Mouse (Mus musculus) stomach, embryonic 15.5 days (tissue): ENCODE results near the gene Klk9. TPM values are rescaled to one million over a fixed set of nuclear protein-coding genes. Genes with fewer than 3 reads are reported as not detected.
A peak's percentile ranks its signal among the peaks of the same experiment; 100 is the strongest.

Source experiments
- ATAC-seq: fragments of 200-750 bp; cut with Nextera tagmentation; 2 replicates; pipeline ENCODE4 v1.8.0; 2017; ENCODE audit warnings: low read depth, moderate number of reproducible peaks, moderate TSS enrichment; ENCODE audit not compliant: insufficient read depth, low FRiP score
- H3K27ac ChIP-seq: fragments of 300-500 bp; sonication (generic); 2 replicates; pipeline ENCODE4 v1.5.1; 2015; ENCODE audit warnings: mild to moderate bottlenecking, inconsistent platforms
- H3K27me3 ChIP-seq: fragments of 300-500 bp; sonication (generic); replicated peaks from 2 replicates; pipeline ENCODE4 v1.6.1; 2015; ENCODE audit warnings: inconsistent platforms
- H3K36me3 ChIP-seq: fragments of 300-500 bp; sonication (generic); 2 replicates; pipeline ENCODE4 v1.6.1; 2015; ENCODE audit warnings: inconsistent platforms
- H3K4me1 ChIP-seq: fragments of 300-500 bp; sonication (generic); 2 replicates; pipeline ENCODE4 v1.6.1; 2015; ENCODE audit warnings: inconsistent platforms
- H3K4me2 ChIP-seq: fragments of 300-500 bp; sonication (generic); 2 replicates; pipeline ENCODE4 v1.6.1; 2015; ENCODE audit warnings: mild to moderate bottlenecking, inconsistent platforms
- H3K4me3 ChIP-seq: fragments of 300-500 bp; sonication (generic); replicated peaks from 2 replicates; pipeline ENCODE4 v1.5.1; 2015; ENCODE audit warnings: inconsistent platforms
- H3K9ac ChIP-seq: fragments of 300-500 bp; sonication (generic); 2 replicates; pipeline ENCODE4 v1.6.1; 2015; ENCODE audit warnings: inconsistent platforms
- H3K9me3 ChIP-seq: fragments of 300-500 bp; sonication (generic); 2 replicates; pipeline ENCODE4 v1.6.1; 2016; ENCODE audit warnings: inconsistent platforms
- WGBS: fragments of 180-500 bp; shearing (Covaris S2); methylation state at CpG from one replicate; pipeline ENCODE4 v1.1.7; 2015; 5-methylcytosine and 5-hydroxymethylcytosine counted together
- polyA plus RNA-seq: library from polyadenylated mRNA; unstranded; fragments of >200 nt; fragmentation: Nextera tagmentation; extraction: Ambion mirVana; gene quantifications from 2 replicates; pipeline ENCODE4 v1.2.1, GENCODE M21; 2015

Gene Klk9
- polyA plus RNA-seq, 1 experiment from 2014 or later, result 0.77 TPM

- H3K4me1 ChIP-seq, result no peaks in the 10 kb centered on the region
- H3K36me3 ChIP-seq, result no peaks in the 10 kb centered on the region
- H3K9me3 ChIP-seq, result no peaks in the 10 kb centered on the region
- no peaks in the 10 kb centered on the region for H3K27me3 ChIP-seq
- H3K4me2 ChIP-seq, result no peak overlapping the region
- no peak overlapping the region for H3K9ac ChIP-seq
- H3K27ac ChIP-seq, result no peak overlapping the region
- no peak overlapping the region for H3K4me3 ChIP-seq
- 86% methylated on average over 5 of the region's 5 CpGs for WGBS
- ATAC-seq, result no peak
These were observed 15.2 kb upstream of the Klk9 start for GRCm38 (mm10) chr7:43776506-43776905.

DNA sequence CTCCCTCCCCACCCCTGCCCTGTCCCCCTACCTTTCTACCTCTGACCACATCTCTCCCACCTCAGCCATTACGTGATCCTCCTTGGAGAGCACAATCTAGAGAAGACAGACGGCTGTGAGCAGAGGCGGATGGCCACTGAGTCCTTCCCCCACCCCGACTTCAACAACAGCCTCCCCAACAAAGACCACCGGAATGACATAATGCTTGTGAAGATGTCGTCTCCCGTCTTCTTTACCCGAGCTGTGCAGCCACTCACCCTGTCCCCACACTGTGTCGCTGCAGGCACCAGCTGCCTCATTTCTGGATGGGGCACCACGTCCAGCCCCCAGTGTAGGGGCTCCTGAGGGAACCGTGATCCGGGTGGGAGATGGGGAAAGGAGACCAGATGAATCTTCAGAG is 14.3 kb upstream of the Klk9 start:
- Histone ChIP-seq H3K27me3 (no peaks in the 10 kb centered on the region), H3K4me1 (0 out of 2 replicates have a peak, but pooled peaks cover 3% of the 10 kb centered on the region), H3K9me3 (no peaks in the 10 kb centered on the region), H3K27ac (no peak overlapping the region), H3K4me3 (no peak overlapping the region), H3K36me3 (no peaks in the 10 kb centered on the region), H3K9ac (no peak overlapping the region), H3K4me2 (no peak overlapping the region)
- 87% methylated on average over 12 of the region's 12 CpGs for WGBS
- ATAC-seq, result no peak

DNA sequence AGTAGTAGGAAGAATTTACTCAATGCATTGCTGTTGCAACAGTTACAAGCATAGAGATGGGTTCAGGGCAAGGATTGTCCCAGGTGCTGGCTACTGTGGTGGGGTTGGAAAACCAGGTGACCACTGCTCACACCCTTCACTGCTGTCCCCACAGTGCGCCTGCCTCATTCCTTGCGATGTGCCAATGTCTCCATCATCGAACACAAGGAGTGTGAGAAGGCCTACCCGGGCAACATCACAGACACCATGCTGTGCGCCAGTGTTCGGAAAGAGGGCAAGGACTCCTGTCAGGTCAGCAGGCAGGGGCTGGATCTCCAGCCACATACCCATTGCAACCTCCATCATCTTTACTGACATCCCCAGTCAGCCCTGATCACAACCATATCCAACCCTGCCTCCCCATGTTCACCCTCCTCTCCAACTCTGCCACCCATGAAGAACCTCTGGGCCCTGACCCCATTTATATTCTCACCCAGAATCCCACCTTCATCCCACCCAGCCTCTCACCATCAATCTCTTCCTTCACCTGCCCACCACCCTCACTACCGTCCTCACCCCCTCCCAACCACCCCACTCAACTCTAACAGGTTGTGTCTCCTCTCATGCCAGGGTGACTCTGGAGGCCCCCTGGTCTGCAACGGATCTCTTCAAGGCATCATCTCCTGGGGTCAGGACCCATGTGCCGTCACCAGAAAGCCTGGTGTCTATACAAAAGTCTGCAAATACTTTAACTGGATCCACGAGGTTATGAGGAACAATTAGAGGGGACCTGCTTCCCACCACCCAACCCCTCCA is 13.3 kb upstream of the Klk9 start:
- Histone ChIP-seq H3K4me2 (no peak overlapping the region), H3K4me1 (peaks cover 7% of the 10 kb centered on the region; the same call in 1 of the 2 replicates), H3K36me3 (no peaks in the 10 kb centered on the region), H3K9ac (no peak overlapping the region), H3K9me3 (no peaks in the 10 kb centered on the region), H3K27me3 (no peaks in the 10 kb centered on the region), H3K27ac (no peak overlapping the region), H3K4me3 (no peak overlapping the region)
- WGBS, result 88% methylated on average over 10 of the region's 10 CpGs
- no peak for ATAC-seq

- 55% methylated on average over 6 of the region's 6 CpGs for WGBS
- ATAC-seq, result no peak
These were observed 11.4 kb upstream of the Klk9 start for GRCm38 (mm10) chr7:43780241-43780640.

DNA sequence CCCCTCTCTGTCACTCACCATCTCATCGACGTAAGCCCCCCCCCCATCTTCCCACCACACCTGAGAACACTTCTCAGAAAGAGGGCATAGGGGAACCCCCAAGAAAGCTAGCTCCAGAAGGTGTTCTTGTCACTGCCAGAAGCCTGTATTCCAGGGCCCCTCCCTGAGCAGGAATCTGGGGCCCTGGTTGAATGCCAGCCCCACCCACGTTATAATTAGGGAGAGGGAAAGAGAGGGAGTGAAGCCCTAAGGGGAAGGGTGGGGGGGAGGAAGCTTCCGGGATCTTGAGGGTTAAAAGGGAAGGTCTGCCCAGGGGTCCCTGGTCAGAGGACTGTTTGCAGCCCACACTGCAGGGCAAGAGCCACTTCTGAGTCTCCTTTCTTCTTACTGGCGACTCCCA is 10.9 kb upstream of the Klk9 start, which contains the start of gene Klk10:
Klk10 (plus strand) TSS at position 290 of the 400 bp plus-strand sequence.
- no peak within 1 kb of the TSS for H3K9ac ChIP-seq
- H3K27ac ChIP-seq, result peak within 1 kb of the TSS; percentile 37; the same call in 1 of the 2 replicates
- H3K4me1 ChIP-seq, result peaks cover 7% of the 10 kb centered on the region; the same call in 1 of the 2 replicates
- no peaks in the 10 kb centered on the region for H3K27me3 ChIP-seq
- no peak within 1 kb of the TSS for H3K4me2 ChIP-seq
- no peak within 1 kb of the TSS for H3K4me3 ChIP-seq
- ATAC-seq, result no peak
- no peaks in the 10 kb centered on the region for H3K36me3 ChIP-seq
- H3K9me3 ChIP-seq, result no peaks in the 10 kb centered on the region
- 40% methylated on average over 5 of the region's 5 CpGs for WGBS

More at GRCm38 (mm10) chr7:43780241-43780640, 11.4 kb upstream of the Klk9 start:
- Histone ChIP-seq H3K27ac (peak overlapping the region; percentile 37; the same call in 1 of the 2 replicates), H3K36me3 (no peaks in the 10 kb centered on the region), H3K4me3 (no peak overlapping the region), H3K4me1 (peaks cover 7% of the 10 kb centered on the region; the same call in 1 of the 2 replicates), H3K27me3 (no peaks in the 10 kb centered on the region), H3K9ac (no peak overlapping the region), H3K9me3 (no peaks in the 10 kb centered on the region), H3K4me2 (no peak overlapping the region)

DNA sequence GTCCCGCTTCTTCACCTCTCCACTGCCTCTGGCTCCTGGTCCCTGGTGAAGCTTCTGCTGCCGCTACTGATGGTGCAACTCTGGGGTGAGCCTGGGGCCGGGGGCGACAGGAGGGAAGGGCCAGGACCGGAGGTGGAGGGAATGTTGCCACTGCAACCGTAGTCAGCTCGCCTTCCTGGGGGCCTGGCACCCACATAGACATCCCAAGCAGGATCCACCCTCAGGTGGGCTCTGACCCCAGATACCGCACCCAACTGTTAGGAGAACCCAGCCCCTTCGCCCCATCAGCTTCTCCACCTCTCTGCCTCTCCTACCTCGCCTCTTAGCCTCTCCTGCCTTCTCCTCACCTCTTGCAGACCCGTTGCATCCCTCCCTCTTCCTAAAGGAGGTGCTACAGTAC is 10.2 kb upstream of the Klk9 start:
- no peak overlapping the region for H3K4me3 ChIP-seq
- no peak for ATAC-seq
- no peaks in the 10 kb centered on the region for H3K9me3 ChIP-seq
- H3K9ac ChIP-seq, result no peak overlapping the region
- H3K36me3 ChIP-seq, result no peaks in the 10 kb centered on the region
- H3K4me2 ChIP-seq, result no peak overlapping the region
- H3K4me1 ChIP-seq, result peaks cover 7% of the 10 kb centered on the region; the same call in 1 of the 2 replicates
- H3K27me3 ChIP-seq, result no peaks in the 10 kb centered on the region
- WGBS, result 85% methylated on average over 11 of the region's 11 CpGs
- H3K27ac ChIP-seq, result no peak overlapping the region

DNA sequence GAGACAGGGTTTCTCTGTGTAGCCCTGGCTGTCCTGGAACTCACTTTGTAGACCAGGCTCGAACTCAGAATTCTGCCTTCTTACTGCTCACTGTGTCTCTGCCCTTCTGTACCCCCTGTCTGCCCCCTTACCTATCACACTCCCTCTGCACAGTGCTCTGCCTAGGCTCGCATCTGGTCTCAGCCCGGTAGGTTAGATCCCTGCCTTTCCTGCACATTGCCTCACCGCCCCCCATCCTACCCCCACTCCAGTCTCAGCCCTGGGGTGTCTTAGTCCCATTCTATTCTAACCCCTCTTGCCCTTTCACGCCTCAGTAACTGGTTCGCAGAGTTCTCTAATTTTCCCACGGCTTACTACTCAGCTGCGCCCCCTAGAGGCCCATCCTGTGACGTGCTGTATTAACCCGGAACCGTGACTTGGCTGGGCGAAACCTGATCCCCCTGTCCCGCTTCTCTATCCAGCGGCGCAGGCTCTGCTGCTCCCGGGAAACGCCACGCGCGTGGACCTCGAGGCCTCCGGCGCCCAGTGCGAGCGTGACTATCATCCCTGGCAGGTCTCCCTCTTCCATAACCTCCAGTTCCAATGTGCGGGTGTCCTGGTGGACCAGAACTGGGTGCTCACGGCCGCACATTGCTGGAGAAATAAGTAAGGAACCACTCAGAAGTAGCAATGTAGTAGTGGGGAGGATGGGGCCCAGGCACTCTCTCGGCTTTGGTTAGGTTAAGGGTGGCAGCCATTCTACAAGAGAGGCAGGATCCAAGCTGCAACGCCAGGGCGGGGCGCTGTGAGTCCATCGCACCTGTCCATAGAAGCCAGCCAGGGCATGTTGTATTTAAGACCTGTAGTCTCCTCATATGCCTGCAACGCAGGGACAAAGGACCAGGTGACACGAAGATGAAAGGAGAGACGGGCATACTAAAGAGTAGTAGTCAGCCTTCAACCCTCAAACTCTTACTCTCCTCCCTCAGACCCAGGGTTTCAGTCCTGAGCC is 9.1 kb upstream of the Klk9 start:
- Histone ChIP-seq H3K27me3 (no peaks in the 10 kb centered on the region), H3K9ac (no peak overlapping the region)
- WGBS, result 7% methylated on average over 36 of the region's 36 CpGs

DNA sequence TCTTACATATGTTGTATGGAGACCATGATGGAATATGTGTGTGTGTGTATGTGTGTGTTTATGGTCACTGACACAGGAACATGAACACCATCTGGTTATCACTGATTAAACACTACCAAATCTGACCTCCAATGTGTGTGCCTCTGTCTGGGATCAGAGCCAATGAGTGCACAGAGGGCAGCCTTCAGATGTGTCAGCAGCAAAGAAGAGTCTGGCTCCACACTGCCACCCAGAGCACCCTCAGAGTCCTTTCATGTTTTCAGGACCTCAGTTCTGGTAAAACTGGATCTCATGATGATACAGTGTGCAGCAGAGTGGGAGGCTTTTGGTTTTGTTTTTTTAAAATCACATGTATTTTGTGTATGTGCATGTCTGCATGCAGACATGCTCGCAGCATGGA is 6.4 kb upstream of the Klk9 start:
- H3K36me3 ChIP-seq, result no peaks in the 10 kb centered on the region
- WGBS, result 81% methylated on average over 1 of the region's 1 CpGs
- H3K27me3 ChIP-seq, result no peaks in the 10 kb centered on the region
- no peak overlapping the region for H3K27ac ChIP-seq
- no peak overlapping the region for H3K9ac ChIP-seq
- peak; percentile 9; the same call in 1 of the 2 replicates for ATAC-seq
- no peak overlapping the region for H3K4me2 ChIP-seq
- peaks cover 7% of the 10 kb centered on the region; the same call in 1 of the 2 replicates for H3K4me1 ChIP-seq
- no peaks in the 10 kb centered on the region for H3K9me3 ChIP-seq
- H3K4me3 ChIP-seq, result no peak overlapping the region

More for the DNA sequence above, 9.1 kb upstream of the Klk9 start:
- H3K36me3 ChIP-seq, result no peaks in the 10 kb centered on the region
- H3K4me1 ChIP-seq, result peaks cover 7% of the 10 kb centered on the region; the same call in 1 of the 2 replicates
- ATAC-seq, result peak; percentile 72
- peak overlapping the region; percentile 30 for H3K4me3 ChIP-seq
- H3K4me2 ChIP-seq, result peak overlapping the region; percentile 61
- no peak overlapping the region for H3K27ac ChIP-seq
- H3K9me3 ChIP-seq, result no peaks in the 10 kb centered on the region

GRCm38 (mm10) chr7:43788096-43788495 is 3.6 kb upstream of the Klk9 start:
- ATAC-seq, result no peak

DNA sequence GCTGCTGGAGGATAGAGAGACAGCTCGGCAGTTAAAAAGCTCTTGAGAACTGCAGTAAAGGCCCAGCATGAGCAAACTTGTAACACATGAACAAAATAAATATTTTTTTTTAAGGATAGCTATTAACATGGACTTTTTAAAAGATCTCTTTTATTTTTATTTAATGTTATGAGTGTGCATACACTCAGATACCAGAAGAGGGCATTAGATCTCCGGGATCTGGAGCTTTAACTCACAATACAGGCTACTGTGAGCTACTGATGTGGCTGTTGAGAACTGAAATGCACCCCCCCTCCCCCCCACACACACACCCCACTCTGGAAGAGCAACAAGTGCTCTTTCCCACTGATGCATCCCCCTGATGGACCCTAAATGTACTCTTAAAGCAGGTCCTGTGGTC is 2.4 kb upstream of the Klk9 start:
- 57% methylated on average over 2 of the region's 2 CpGs for WGBS
- H3K4me3 ChIP-seq, result no peak overlapping the region
- no peak overlapping the region for H3K4me2 ChIP-seq
- no peaks in the 10 kb centered on the region for H3K27me3 ChIP-seq
- ATAC-seq, result no peak
- no peaks in the 10 kb centered on the region for H3K9me3 ChIP-seq
- no peak overlapping the region for H3K9ac ChIP-seq
- no peaks in the 10 kb centered on the region for H3K4me1 ChIP-seq
- H3K36me3 ChIP-seq, result no peaks in the 10 kb centered on the region
- H3K27ac ChIP-seq, result no peak overlapping the region

More at GRCm38 (mm10) chr7:43788096-43788495, 3.6 kb upstream of the Klk9 start:
- no peak overlapping the region for H3K9ac ChIP-seq
- H3K9me3 ChIP-seq, result no peaks in the 10 kb centered on the region
- H3K36me3 ChIP-seq, result no peaks in the 10 kb centered on the region
- H3K4me2 ChIP-seq, result no peak overlapping the region
- no peaks in the 10 kb centered on the region for H3K27me3 ChIP-seq
- no peak overlapping the region for H3K4me3 ChIP-seq
- H3K4me1 ChIP-seq, result no peaks in the 10 kb centered on the region
- 65% methylated on average over 3 of the region's 3 CpGs for WGBS
- no peak overlapping the region for H3K27ac ChIP-seq

GRCm38 (mm10) chr7:43796355-43796754 is 4.7 kb downstream of the Klk9 start:
- WGBS, result 9% methylated on average over 8 of the region's 8 CpGs

More at GRCm38 (mm10) chr7:43796355-43796754, 4.7 kb downstream of the Klk9 start:
- peaks cover 7% of the 10 kb centered on the region; the same call in 1 of the 2 replicates for H3K4me1 ChIP-seq
- H3K36me3 ChIP-seq, result no peaks in the 10 kb centered on the region
- H3K9ac ChIP-seq, result no peak overlapping the region
- H3K4me2 ChIP-seq, result peak overlapping the region; percentile 93
- no peaks in the 10 kb centered on the region for H3K9me3 ChIP-seq
- H3K27ac ChIP-seq, result no peak overlapping the region
- ATAC-seq, result peak; percentile 11; the same call in 1 of the 2 replicates
- 0 out of 2 replicates have a peak, but pooled peaks cover 3% of the 10 kb centered on the region for H3K27me3 ChIP-seq
- peak overlapping the region; percentile 52 for H3K4me3 ChIP-seq
